Mouse (Mus musculus): ENCODE results near the gene Tmbim6. TPM values are rescaled to one million over a fixed set of nuclear protein-coding genes. Genes with fewer than 3 reads are reported as not detected.

Gene Tmbim6
- polyA plus RNA-seq, 1 experiment from 2014 or later, result 1,126 TPM

GRCm38 (mm10) chr15:99399503-99400245, 7.0 kb downstream of the Tmbim6 start:
- Histone ChIP-seq H3K4me3 (ENCODE audit: low read depth, low read length) (no peak overlapping the region), H3K27ac (ENCODE audit: low read depth, low read length) (peak overlapping the region; percentile 37), H3K9ac (ENCODE audit: low read depth, low read length) (peak overlapping the region; percentile 19; the same call in 1 of the 2 replicates), H3K36me3 (ENCODE audit: control insufficient read depth, insufficient read depth) (peaks cover 29% of the 10 kb centered on the region), H3K4me1 (replicated peaks; ENCODE audit: control insufficient read depth, insufficient read depth, low read length) (no peaks in the 10 kb centered on the region; the same call in 1 of the 2 replicates), H3K9me3 (ENCODE audit: control insufficient read depth) (no peaks in the 10 kb centered on the region), H3K4me2 (replicated peaks; ENCODE audit: low read depth) (peak overlapping the region; percentile 57), H3K27me3 (replicated peaks; ENCODE audit: control insufficient read depth, insufficient read depth, low read length) (no peaks in the 10 kb centered on the region)
- WGBS, result 51% methylated on average over 15 of the region's 15 CpGs
- no peak for TF ChIP-seq CTCF (IDR thresholded peaks at IDR 0.05; ENCODE audit: low read depth)
- ATAC-seq, result no peak

- Histone ChIP-seq H3K36me3 (ENCODE audit: control insufficient read depth, insufficient read depth) (peaks cover 38% of the 10 kb centered on the region), H3K27me3 (replicated peaks; ENCODE audit: control insufficient read depth, insufficient read depth, low read length) (no peaks in the 10 kb centered on the region), H3K9ac (ENCODE audit: low read depth, low read length) (no peak overlapping the region), H3K9me3 (ENCODE audit: control insufficient read depth) (no peaks in the 10 kb centered on the region), H3K4me1 (replicated peaks; ENCODE audit: control insufficient read depth, insufficient read depth, low read length) (no peaks in the 10 kb centered on the region), H3K4me3 (ENCODE audit: low read depth, low read length) (no peak overlapping the region), H3K27ac (ENCODE audit: low read depth, low read length) (no peak overlapping the region; the same call in 1 of the 2 replicates), H3K4me2 (replicated peaks; ENCODE audit: low read depth) (peak overlapping the region; percentile 21; the same call in 1 of the 2 replicates)
- ATAC-seq, result peak; percentile 23; the same call in 1 of the 2 replicates
- 60% methylated on average over 6 of the region's 6 CpGs for WGBS
- no peak for TF ChIP-seq CTCF (IDR thresholded peaks at IDR 0.05; ENCODE audit: low read depth)
Observed at GRCm38 (mm10) chr15:99400602-99401001, 7.9 kb downstream of the Tmbim6 start.

GRCm38 (mm10) chr15:99403159-99403889, 10.6 kb downstream of the Tmbim6 start:
- Histone ChIP-seq H3K27ac (ENCODE audit: low read depth, low read length) (peak overlapping the region; percentile 77), H3K9me3 (ENCODE audit: control insufficient read depth) (no peaks in the 10 kb centered on the region), H3K4me2 (replicated peaks; ENCODE audit: low read depth) (peak overlapping the region; percentile 54), H3K9ac (ENCODE audit: low read depth, low read length) (no peak overlapping the region), H3K27me3 (replicated peaks; ENCODE audit: control insufficient read depth, insufficient read depth, low read length) (no peaks in the 10 kb centered on the region), H3K4me1 (replicated peaks; ENCODE audit: control insufficient read depth, insufficient read depth, low read length) (no peaks in the 10 kb centered on the region), H3K36me3 (ENCODE audit: control insufficient read depth, insufficient read depth) (peaks cover 65% of the 10 kb centered on the region), H3K4me3 (ENCODE audit: low read depth, low read length) (no peak overlapping the region)
- ATAC-seq, result peak; percentile 85
- 43% methylated on average over 12 of the region's 12 CpGs for WGBS
- TF ChIP-seq CTCF (IDR thresholded peaks at IDR 0.05; ENCODE audit: low read depth), result no peak

- H3K36me3 ChIP-seq (ENCODE audit: control insufficient read depth, insufficient read depth), result peaks cover 77% of the 10 kb centered on the region
- no peak overlapping the region for H3K4me3 ChIP-seq (ENCODE audit: low read depth, low read length)
Observed at GRCm38 (mm10) chr15:99405150-99405549, 12.5 kb downstream of the Tmbim6 start.

GRCm38 (mm10) chr15:99406986-99407570, 14.4 kb downstream of the Tmbim6 start:
- WGBS, result 90% methylated on average over 15 of the region's 15 CpGs
- Histone ChIP-seq H3K4me1 (replicated peaks; ENCODE audit: control insufficient read depth, insufficient read depth, low read length) (no peaks in the 10 kb centered on the region), H3K27ac (ENCODE audit: low read depth, low read length) (no peak overlapping the region; the same call in none of the 2 replicates), H3K4me3 (ENCODE audit: low read depth, low read length) (no peak overlapping the region), H3K9ac (ENCODE audit: low read depth, low read length) (no peak overlapping the region), H3K27me3 (replicated peaks; ENCODE audit: control insufficient read depth, insufficient read depth, low read length) (no peaks in the 10 kb centered on the region), H3K9me3 (ENCODE audit: control insufficient read depth) (no peaks in the 10 kb centered on the region), H3K4me2 (replicated peaks; ENCODE audit: low read depth) (no peak overlapping the region), H3K36me3 (ENCODE audit: control insufficient read depth, insufficient read depth) (peaks cover 79% of the 10 kb centered on the region)
- ATAC-seq, result no peak
- no peak for TF ChIP-seq CTCF (IDR thresholded peaks at IDR 0.05; ENCODE audit: low read depth)

More at GRCm38 (mm10) chr15:99405150-99405549, 12.5 kb downstream of the Tmbim6 start:
- Histone ChIP-seq H3K27ac (ENCODE audit: low read depth, low read length) (no peak overlapping the region), H3K4me2 (replicated peaks; ENCODE audit: low read depth) (no peak overlapping the region), H3K4me1 (replicated peaks; ENCODE audit: control insufficient read depth, insufficient read depth, low read length) (no peaks in the 10 kb centered on the region), H3K9ac (ENCODE audit: low read depth, low read length) (no peak overlapping the region), H3K9me3 (ENCODE audit: control insufficient read depth) (no peaks in the 10 kb centered on the region), H3K27me3 (replicated peaks; ENCODE audit: control insufficient read depth, insufficient read depth, low read length) (no peaks in the 10 kb centered on the region)
- no peak for TF ChIP-seq CTCF (IDR thresholded peaks at IDR 0.05; ENCODE audit: low read depth)
- ATAC-seq, result no peak
- WGBS, result 85% methylated on average over 9 of the region's 9 CpGs

GRCm38 (mm10) chr15:99408845-99409244, 16.2 kb downstream of the Tmbim6 start:
- Histone ChIP-seq H3K27ac (ENCODE audit: low read depth, low read length) (no peak overlapping the region), H3K9ac (ENCODE audit: low read depth, low read length) (no peak overlapping the region), H3K27me3 (replicated peaks; ENCODE audit: control insufficient read depth, insufficient read depth, low read length) (no peaks in the 10 kb centered on the region), H3K4me1 (replicated peaks; ENCODE audit: control insufficient read depth, insufficient read depth, low read length) (no peaks in the 10 kb centered on the region), H3K9me3 (ENCODE audit: control insufficient read depth) (no peaks in the 10 kb centered on the region), H3K4me3 (ENCODE audit: low read depth, low read length) (no peak overlapping the region), H3K36me3 (ENCODE audit: control insufficient read depth, insufficient read depth) (peaks cover 66% of the 10 kb centered on the region), H3K4me2 (replicated peaks; ENCODE audit: low read depth) (no peak overlapping the region)
- ATAC-seq, result no peak
- WGBS, result 85% methylated on average over 9 of the region's 9 CpGs
- no peak for TF ChIP-seq CTCF (IDR thresholded peaks at IDR 0.05; ENCODE audit: low read depth)
